Mouse (Mus musculus): Measurements from ENCODE around the gene Pbx2.

- TF ChIP-seq GATA1 (IDR thresholded peaks at IDR 0.05; ENCODE audit: borderline replicate concordance, low read length) = no peak
- no peak for TF ChIP-seq CTCF (IDR thresholded peaks at IDR 0.05; ENCODE audit: low read depth, low read length)
Measured at GRCm38 (mm10) chr17:34564003-34564421, 27.1 kb upstream of the Pbx2 start, which contains the start of gene Notch4.
